Mouse (Mus musculus) G1E (cell line): ENCODE results near the gene Pik3r1.

ENCODE experiments used
- CTCF ChIP-seq: IDR thresholded peaks from 2 replicates; pipeline ENCODE4 v1.5.1; 2012; ENCODE audit warnings: low read depth, low read length, inconsistent platforms, mixed read lengths
- GATA1 ChIP-seq: IDR thresholded peaks from 2 replicates; pipeline ENCODE4 v1.6.1; 2012; ENCODE audit warnings: borderline replicate concordance, low read length, inconsistent platforms, mixed read lengths
- GATA2 ChIP-seq: IDR thresholded peaks from 2 replicates; pipeline ENCODE4 v1.6.1; 2012; ENCODE audit warnings: low read depth, low read length, inconsistent platforms, borderline replicate concordance
- TAL1 ChIP-seq: conservative IDR thresholded peaks from 2 replicates; pipeline ENCODE4 v1.6.1; 2012; ENCODE audit warnings: low read depth, low read length, inconsistent platforms, mixed read lengths

DNA sequence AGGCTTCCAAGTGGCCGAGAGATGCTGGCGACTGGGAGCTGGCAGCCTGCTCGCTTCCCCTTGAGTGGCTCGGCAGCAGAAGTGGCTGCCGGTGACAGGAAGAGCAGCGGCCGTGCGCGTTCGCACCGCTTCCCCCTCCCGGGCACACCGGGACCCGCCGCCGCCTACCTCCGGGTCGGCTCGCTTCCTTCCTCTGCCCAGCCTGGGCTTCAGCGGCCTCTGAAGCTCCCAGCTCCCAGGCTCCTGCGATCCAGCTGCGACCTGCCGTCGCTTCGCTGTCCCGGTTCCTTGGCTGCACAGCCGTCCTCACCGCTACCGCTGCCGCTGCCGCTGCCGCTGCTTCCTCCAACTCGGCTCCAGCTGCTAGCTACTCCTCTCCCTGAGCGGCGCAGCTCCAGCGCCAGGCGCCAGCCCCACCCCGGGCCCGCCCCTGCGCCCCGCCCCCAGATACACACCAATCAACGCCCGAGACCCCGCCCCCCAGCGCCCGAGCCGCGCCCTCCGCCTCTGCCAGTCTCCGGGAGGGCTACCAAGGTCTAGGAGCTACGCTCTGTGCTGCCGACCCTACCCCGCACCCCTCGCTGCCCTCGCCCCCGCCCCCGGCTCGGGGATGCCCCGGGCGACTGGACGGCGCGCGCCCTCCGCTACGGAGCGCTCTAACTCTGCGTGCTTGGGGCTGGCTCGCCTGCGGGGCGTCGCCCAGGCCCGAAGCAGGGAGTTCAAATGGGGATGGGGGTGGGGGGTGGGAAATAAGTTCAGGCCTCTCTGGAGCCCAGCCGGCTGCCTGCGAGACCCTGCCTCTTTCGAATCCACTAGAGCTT lies at the start of gene Pik3r1:
- TF ChIP-seq TAL1 = no peak
- no peak for TF ChIP-seq GATA1
- TF ChIP-seq CTCF = no peak
- no peak for TF ChIP-seq GATA2
